Mouse (Mus musculus): ENCODE measurements around the gene Gm7145. TPM values are rescaled to one million over a fixed set of nuclear protein-coding genes. Genes with fewer than 3 reads are reported as not detected.

The Gm7145 gene
- not detected for total RNA-seq (2023)

GRCm38 (mm10) chr1:117965639-117966038 is at the start of gene Gm7145:
Gene Gm7145, plus strand, starts transcription at chr1:117965939.

DNA sequence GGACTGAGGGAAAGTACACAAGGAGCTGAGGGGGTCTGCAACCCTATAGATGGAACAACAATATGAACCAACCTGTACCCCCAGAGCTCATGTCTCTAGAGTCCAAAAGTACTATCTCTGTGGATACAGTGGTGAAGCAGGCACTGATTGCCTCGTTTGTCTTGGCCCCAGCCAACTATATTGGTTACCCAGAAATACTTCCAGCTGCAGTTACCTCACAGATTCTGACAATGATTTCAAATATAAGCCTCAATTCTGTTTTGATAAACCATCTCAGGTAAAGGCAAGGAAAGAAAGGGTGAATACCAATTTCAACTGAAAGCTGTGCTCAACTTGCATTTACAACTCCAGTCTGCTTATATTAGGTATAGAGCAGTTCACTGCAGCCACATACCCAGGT is 38.0 kb upstream of the Gm7145 start, which contains the start of gene Gm28168:
Gene Gm28168 (plus strand): TSS at position 301 of the 400 bp plus-strand sequence.

Other genes starting within 250 kb of the Gm7145 start
- not detected for gene B020011L13Rik, start 184.8 kb upstream of the Gm7145 start, total RNA-seq (2023)
- not detected for gene Gm28360, start 135.9 kb upstream of the Gm7145 start, total RNA-seq (2023)
- not detected for gene Gm28168, start 37.9 kb upstream of the Gm7145 start, total RNA-seq (2023)
- gene Gm29106, start 210.6 kb downstream of the Gm7145 start, total RNA-seq (2023) = not detected